Comparison of ENCODE assay signal across 18 mouse cellular contexts in genomic region chr2:78246354-78246753, GRCm38 (mm10).
DNase-seq lines count a peak whose midpoint lies in the region; ATAC-seq and TF ChIP-seq lines count a peak whose summit lies in the region.
"Had no signal": no experiment of that assay in that cellular context is flagged by ENCODE, and none has a peak within 500 bp of the region (broad histone marks: within the 10 kb centered on the region; RNA-seq: fewer than 3 reads in every experiment).

No protein-coding gene starts in this region.

- H3K27ac ChIP-seq in lung, embryonic 14.5 days (ENCODE audit: low read depth) = peak overlapping the region; percentile 46
- no peak overlapping the region for H3K27ac ChIP-seq in embryonic facial prominence, embryonic 11.5 days (replicated peaks; ENCODE audit: low read depth, low read length)
- H3K27ac ChIP-seq: heart, embryonic 13.5 days had no signal

- 40% methylated on average over 5 of the region's 5 CpGs for WGBS in lung, embryonic 14.5 days
- 73% methylated on average over 5 of the region's 5 CpGs for WGBS in lung, adult 2 months
- 43% methylated on average over 5 of the region's 5 CpGs for WGBS in embryonic facial prominence, embryonic 11.5 days

- H3K4me3 ChIP-seq in lung, embryonic 14.5 days (ENCODE audit: low read depth, low read length) = no peak overlapping the region
- H3K4me3 ChIP-seq in lung, adult 2 months (replicated peaks; ENCODE audit: extremely low read depth, low read depth, low read length) = no peak overlapping the region
- H3K4me3 ChIP-seq in embryonic facial prominence, embryonic 11.5 days (ENCODE audit: low read depth, low read length) = no peak overlapping the region
- H3K4me3 ChIP-seq: heart, embryonic 13.5 days had no signal

- DNase-seq in lung, embryonic 14.5 days = peak; percentile 71
- DNase-seq in lung, adult 2 months = no peak
- DNase-seq in Muller cell, postnatal 12 days (ENCODE audit: inconsistent ontology term) = peak; percentile 38
- DNase-seq in embryonic facial prominence, embryonic 11.5 days (ENCODE audit: low spot score) = peak; percentile 31
- peak; percentile 13 for DNase-seq in retina, postnatal 1 day
- DNase-seq in spleen, adult 18-20 months = no peak
- DNase-seq: adrenal gland, postnatal 14 days; cerebellum, adult 18-20 months; cerebellum, adult 9-11 months; cerebellum, postnatal 36 days; gastrocnemius, postnatal 14 days; heart, postnatal 36 days had no signal

- H3K9ac ChIP-seq in lung, embryonic 14.5 days = no peak overlapping the region
- no peak overlapping the region for H3K9ac ChIP-seq in embryonic facial prominence, embryonic 11.5 days (replicated peaks; ENCODE audit: low read length)
- H3K9ac ChIP-seq: heart, embryonic 13.5 days had no signal

- TF ChIP-seq POLR2A in lung, adult 2 months (IDR thresholded peaks at IDR 0.05; ENCODE audit: borderline replicate concordance, extremely low read depth, low read depth, low read length) = no peak

- H3K27me3 ChIP-seq in lung, embryonic 14.5 days (ENCODE audit: insufficient read depth, low read length) = no peaks in the 10 kb centered on the region
- H3K27me3 ChIP-seq in embryonic facial prominence, embryonic 11.5 days (ENCODE audit: control insufficient read depth, insufficient read depth, low read length) = no peaks in the 10 kb centered on the region
- H3K27me3 ChIP-seq: heart, embryonic 13.5 days; Patski had no signal

- H3K9me3 ChIP-seq in lung, embryonic 14.5 days (ENCODE audit: low read depth, low read length) = no peaks in the 10 kb centered on the region
- no peaks in the 10 kb centered on the region for H3K9me3 ChIP-seq in embryonic facial prominence, embryonic 11.5 days (replicated peaks; ENCODE audit: control insufficient read depth, low read length)
- H3K9me3 ChIP-seq: heart, embryonic 13.5 days had no signal

- peaks cover 2% of the 10 kb centered on the region; the same call in 1 of the 2 replicates for H3K4me1 ChIP-seq in lung, embryonic 14.5 days (ENCODE audit: insufficient read depth)
- no peaks in the 10 kb centered on the region for H3K4me1 ChIP-seq in lung, adult 2 months (ENCODE audit: control insufficient read depth, insufficient read depth, low read length)
- H3K4me1 ChIP-seq in embryonic facial prominence, embryonic 11.5 days (ENCODE audit: control insufficient read depth, insufficient read depth, low read length) = no peaks in the 10 kb centered on the region
- H3K4me1 ChIP-seq: heart, embryonic 13.5 days had no signal

- no peak for TF ChIP-seq CTCF in lung, embryonic 14.5 days (IDR thresholded peaks at IDR 0.05; ENCODE audit: low read depth)
- no peak for TF ChIP-seq CTCF in lung, adult 2 months (IDR thresholded peaks at IDR 0.05; ENCODE audit: insufficient read depth, low read length)

- no peaks in the 10 kb centered on the region for H3K36me3 ChIP-seq in lung, embryonic 14.5 days (ENCODE audit: insufficient read depth)
- H3K36me3 ChIP-seq in embryonic facial prominence, embryonic 11.5 days (replicated peaks; ENCODE audit: control insufficient read depth, insufficient read depth, low read depth, low read length) = no peaks in the 10 kb centered on the region
- H3K36me3 ChIP-seq: heart, embryonic 13.5 days had no signal

- peak; percentile 66 for ATAC-seq in lung, embryonic 14.5 days (ENCODE audit: insufficient read depth)
- no peak for ATAC-seq in embryonic facial prominence, embryonic 11.5 days (replicated peaks; ENCODE audit: insufficient number of reproducible peaks, low FRiP score, low TSS enrichment, low read depth)
- ATAC-seq in inflammation-experienced regulatory T-cells, adult 6 months = no peak
- ATAC-seq: activated CD4-positive, CD25-positive, alpha-beta regulatory T cell, adult 4 months; forebrain, embryonic 16.5 days; hindbrain, embryonic 16.5 days; Patski had no signal

- H3K4me2 ChIP-seq in lung, embryonic 14.5 days = no peak overlapping the region
- no peak overlapping the region for H3K4me2 ChIP-seq in embryonic facial prominence, embryonic 11.5 days (ENCODE audit: low read depth, low read length)
- H3K4me2 ChIP-seq: heart, embryonic 13.5 days had no signal

Comparison
In these comparisons a context has a peak if more than half of its experiments do, and no peak if none do; other contexts are left out.
1. DNase-seq: peak in lung, embryonic 14.5 days (single experiment), Muller cell, postnatal 12 days (single experiment), embryonic facial prominence, embryonic 11.5 days (single experiment) and retina, postnatal 1 day (single experiment); none in lung, adult 2 months (single experiment) and spleen, adult 18-20 months (0 of 2).